Comparison of ENCODE assay signal across 9 mouse cellular contexts in the genomic region with DNA sequence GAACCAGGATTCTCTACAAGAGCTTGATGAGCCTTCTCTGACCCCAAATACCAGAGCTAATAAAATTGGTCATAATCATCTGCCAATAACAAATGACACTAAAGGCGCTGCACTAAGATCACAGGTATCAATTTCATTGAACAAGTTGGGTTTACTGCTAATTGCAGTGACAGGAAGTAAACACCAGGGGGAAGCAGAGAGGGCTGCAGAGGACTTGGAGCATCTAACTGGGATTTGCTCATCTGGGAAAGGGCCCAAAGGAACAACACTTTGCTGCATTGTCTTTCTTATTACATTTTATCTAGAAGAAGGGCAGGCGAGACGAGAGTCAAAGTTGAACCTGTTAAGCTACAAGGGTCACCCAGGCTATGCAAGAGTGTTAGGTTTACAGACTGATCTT. TPM values are rescaled to one million over a fixed set of nuclear protein-coding genes. Genes with fewer than 3 reads are reported as not detected.
A peak's percentile ranks its signal among the peaks of the same experiment; 100 is the strongest.
DNase-seq lines count a peak whose midpoint lies in the region; ATAC-seq and TF ChIP-seq lines count a peak whose summit lies in the region.
"Had no signal": no experiment of that assay in that cellular context is flagged by ENCODE, and none has a peak within 500 bp of the region (broad histone marks: within the 10 kb centered on the region; RNA-seq: fewer than 3 reads in every experiment).

No protein-coding gene starts in this region.

- peak; percentile 95 for TF ChIP-seq CTCF in liver, embryonic 14.5 days (IDR thresholded peaks at IDR 0.05; ENCODE audit: low read depth)

- no peak overlapping the region for H3K9ac ChIP-seq in neural tube, embryonic 15.5 days (replicated peaks)
- H3K9ac ChIP-seq in liver, embryonic 14.5 days (replicated peaks) = no peak overlapping the region
- H3K9ac ChIP-seq: heart, embryonic 15.5 days had no signal

- H3K9me3 ChIP-seq in neural tube, embryonic 15.5 days (replicated peaks) = no peaks in the 10 kb centered on the region
- H3K9me3 ChIP-seq in liver, embryonic 14.5 days (ENCODE audit: control insufficient read depth, low read length) = no peaks in the 10 kb centered on the region
- H3K9me3 ChIP-seq: heart, embryonic 15.5 days had no signal

- H3K27me3 ChIP-seq in neural tube, embryonic 15.5 days (replicated peaks) = no peaks in the 10 kb centered on the region
- H3K27me3 ChIP-seq in liver, embryonic 14.5 days (ENCODE audit: control insufficient read depth, insufficient read depth, low read length) = no peaks in the 10 kb centered on the region
- H3K27me3 ChIP-seq: heart, embryonic 15.5 days had no signal

- peak; percentile 20; the same call in 1 of the 2 replicates for TF ChIP-seq EP300 in liver, embryonic 14.5 days (IDR thresholded peaks at IDR 0.05; ENCODE audit: low read depth)

- H3K4me3 ChIP-seq in neural tube, embryonic 15.5 days (replicated peaks) = no peak overlapping the region
- no peak overlapping the region for H3K4me3 ChIP-seq in liver, embryonic 14.5 days (ENCODE audit: insufficient read depth in 1 of 2, low read depth in 2 of 2, low read length in 2 of 2)
- H3K4me3 ChIP-seq: heart, embryonic 15.5 days had no signal

- no peak for ATAC-seq in neural tube, embryonic 15.5 days (ENCODE audit: low FRiP score)
- ATAC-seq in liver, embryonic 14.5 days (ENCODE audit: insufficient read depth) = no peak
- ATAC-seq in megakaryocyte-erythroid progenitor cell, adult 5-6 weeks (replicated peaks; ENCODE audit: low FRiP score, low TSS enrichment, poor library complexity, severe bottlenecking) = no peak

- no peak overlapping the region for H3K4me2 ChIP-seq in neural tube, embryonic 15.5 days
- H3K4me2 ChIP-seq in liver, embryonic 14.5 days (ENCODE audit: low read depth) = no peak overlapping the region
- H3K4me2 ChIP-seq: heart, embryonic 15.5 days had no signal

- peaks cover 84% of the 10 kb centered on the region for H3K36me3 ChIP-seq in neural tube, embryonic 15.5 days
- H3K36me3 ChIP-seq in liver, embryonic 14.5 days (replicated peaks; ENCODE audit: control insufficient read depth, insufficient read depth, low read depth) = peaks cover 45% of the 10 kb centered on the region

- 63% methylated on average over 3 of the region's 3 CpGs for WGBS in neural tube, embryonic 15.5 days
- 39% methylated on average over 3 of the region's 3 CpGs for WGBS in liver, embryonic 14.5 days (ENCODE audit: insufficient replicate concordance)

- DNase-seq in neural tube, embryonic 10.5 days (ENCODE audit: extremely low spot score, low spot score) = peak; percentile 40
- peak; percentile 59 for DNase-seq in adrenal gland, adult 2 months
- DNase-seq in embryo, embryonic 11 days = peak; percentile 43
- DNase-seq in kidney, adult 8-10 months = peak; percentile 41 to 50
- DNase-seq in liver, embryonic 14.5 days (ENCODE audit: low read depth in 3 of 3, low spot score in 3 of 3) = peak; percentile 44
- peak; percentile 59 to 72 for DNase-seq in right cerebral cortex, postnatal 10 days (ENCODE audit: low spot score in 2 of 2)

- H3K27ac ChIP-seq in neural tube, embryonic 15.5 days (replicated peaks) = no peak overlapping the region
- no peak overlapping the region for H3K27ac ChIP-seq in liver, embryonic 14.5 days
- H3K27ac ChIP-seq: heart, embryonic 15.5 days had no signal

- H3K4me1 ChIP-seq in neural tube, embryonic 15.5 days = no peaks in the 10 kb centered on the region
- no peaks in the 10 kb centered on the region for H3K4me1 ChIP-seq in liver, embryonic 14.5 days (replicated peaks; ENCODE audit: control insufficient read depth in 2 of 2, insufficient read depth in 2 of 2, low read length in 1 of 2)

RNA-seq across cellular contexts. Expression of a gene that starts 43.7 kb away (rescaled TPM):
- polyA plus RNA-seq in neural tube, embryonic 15.5 days (2015; fragmentation: Nextera tagmentation; extraction: Ambion mirVana) = not detected in 2 replicates
- total RNA-seq in adrenal gland, adult 2 months (2021) = 10 to 100 TPM; 22.7 to 58.7 TPM
- polyA plus RNA-seq in adrenal gland, adult 2 months (2012; rRNA removed) = 17.0 and 35.6 TPM in 2 replicates
- 0.02 TPM in 1 of 2 replicates, not detected in the other for polyA plus RNA-seq in liver, embryonic 14.5 days (2012; rRNA removed)
- not detected in 2 replicates for polyA plus RNA-seq in liver, embryonic 14.5 days (2014; fragmentation: Nextera tagmentation; extraction: Ambion mirVana)
- total RNA-seq in megakaryocyte-erythroid progenitor cell, adult 5-6 weeks (2014; fragmentation: Nextera tagmentation) = not detected in 2 replicates
- total RNA-seq in megakaryocyte-erythroid progenitor cell, adult 5-6 weeks (2017) = not detected in 2 replicates

RNA-seq across cellular contexts. Expression of a gene that starts 57.0 kb away (rescaled TPM):
- 142 and 165 TPM in 2 replicates for polyA plus RNA-seq in neural tube, embryonic 15.5 days (2015; fragmentation: Nextera tagmentation; extraction: Ambion mirVana)
- 10 to 100 TPM; 60.9 to 69.9 TPM for total RNA-seq in adrenal gland, adult 2 months (2021)
- 110 and 131 TPM in 2 replicates for polyA plus RNA-seq in adrenal gland, adult 2 months (2012; rRNA removed)
- polyA plus RNA-seq in liver, embryonic 14.5 days (2012; rRNA removed) = 20.4 and 26.9 TPM in 2 replicates
- polyA plus RNA-seq in liver, embryonic 14.5 days (2014; fragmentation: Nextera tagmentation; extraction: Ambion mirVana) = 18.9 and 21.4 TPM in 2 replicates
- total RNA-seq in megakaryocyte-erythroid progenitor cell, adult 5-6 weeks (2014; fragmentation: Nextera tagmentation) = 24.8 and 31.4 TPM in 2 replicates
- 25.7 and 35.3 TPM in 2 replicates for total RNA-seq in megakaryocyte-erythroid progenitor cell, adult 5-6 weeks (2017)

RNA-seq across cellular contexts. Expression of a gene that starts 57.1 kb away (rescaled TPM):
- polyA plus RNA-seq in neural tube, embryonic 15.5 days (2015; fragmentation: Nextera tagmentation; extraction: Ambion mirVana) = 15.9 and 17.0 TPM in 2 replicates
- 10 to 100 TPM; 16.5 to 20.3 TPM for total RNA-seq in adrenal gland, adult 2 months (2021)
- polyA plus RNA-seq in adrenal gland, adult 2 months (2012; rRNA removed) = 16.9 and 17.7 TPM in 2 replicates
- polyA plus RNA-seq in liver, embryonic 14.5 days (2012; rRNA removed) = 9.1 and 9.2 TPM in 2 replicates
- polyA plus RNA-seq in liver, embryonic 14.5 days (2014; fragmentation: Nextera tagmentation; extraction: Ambion mirVana) = 10.2 and 12.2 TPM in 2 replicates
- 57.6 and 71.1 TPM in 2 replicates for total RNA-seq in megakaryocyte-erythroid progenitor cell, adult 5-6 weeks (2014; fragmentation: Nextera tagmentation)
- total RNA-seq in megakaryocyte-erythroid progenitor cell, adult 5-6 weeks (2017) = 19.1 and 32.6 TPM in 2 replicates

Comparison
In these comparisons a context has a peak if more than half of its experiments do, and no peak if none do; other contexts are left out.
1. RNA of a gene that starts 43.7 kb away (polyA plus RNA-seq): 17.0 to 35.6 TPM in adrenal gland, adult 2 months; not detected in neural tube, embryonic 15.5 days and 0.02 TPM in liver, embryonic 14.5 days; every median in the first group is over 10 times any median in the second.
2. Peak in every context shown above with its lines, with median percentiles within 50 percentile points of each other: DNase-seq.